Mouse (Mus musculus): ENCODE results near the gene Gipc2.

GRCm38 (mm10) chr3:152149449-152149848 lies 16.6 kb downstream of the Gipc2 start:
- TF ChIP-seq POLR2A (IDR thresholded peaks at IDR 0.05; ENCODE audit: low read depth, low read length) (no peak), CTCF (IDR thresholded peaks at IDR 0.05; ENCODE audit: extremely low read depth, insufficient read depth, insufficient read length, insufficient replicate concordance) (no peak)

Data from spleen, adult 2 months (tissue).